Mouse (Mus musculus) inflammation-experienced regulatory T-cells, adult 16 weeks (primary cell): Measurements from ENCODE around the gene Olfr161. TPM values are rescaled to one million over a fixed set of nuclear protein-coding genes. Genes with fewer than 3 reads are reported as not detected.

Source experiments
- polyA plus RNA-seq: library from polyadenylated mRNA; unstranded; fragments of 100-300 nt; shearing (Covaris generic); gene quantifications from one replicate; pipeline ENCODE4 v1.2.1, GENCODE M21; 2017

Gene Olfr161
- not detected for polyA plus RNA-seq

GRCm38 (mm10) chr16:3590691-3591090, at the start of gene Olfr161:
Gene Olfr161 (plus strand): TSS chr16:3591042.

Other genes starting within 250 kb of the Olfr161 start
- 0.11 TPM for gene Mefv, start 127.1 kb downstream of the Olfr161 start, polyA plus RNA-seq
- gene Zfp263, start 153.1 kb downstream of the Olfr161 start, polyA plus RNA-seq: 83.2 TPM
- 0.11 TPM for gene Olfr15, start 239.8 kb downstream of the Olfr161 start, polyA plus RNA-seq